Mouse (Mus musculus): ENCODE results near the gene Ccer1. TPM values are rescaled to one million over a fixed set of nuclear protein-coding genes. Genes with fewer than 3 reads are reported as not detected.
A peak's percentile ranks its signal among the peaks of the same experiment; 100 is the strongest.

Ccer1 gene
- not detected in 2 replicates for polyA plus RNA-seq (2015; fragmentation: Nextera tagmentation; extraction: Ambion mirVana)

GRCm38 (mm10) chr10:97692913-97693312, at the start of gene Ccer1:
Gene Ccer1, plus strand, starts transcription at chr10:97693059.
- H3K9me3 ChIP-seq (ENCODE audit: control insufficient read depth, low read length): no peaks in the 10 kb centered on the region
- no peak within 1 kb of the TSS for H3K4me2 ChIP-seq (replicated peaks; ENCODE audit: low read depth)
- WGBS: 75% methylated on average over 20 of the region's 20 CpGs
- DNase-seq (ENCODE audit: low spot score) (no peak), ATAC-seq (ENCODE audit: low FRiP score, low TSS enrichment) (no peak)
- no peak within 1 kb of the TSS for H3K9ac ChIP-seq (ENCODE audit: low read length)
- no peaks in the 10 kb centered on the region for H3K36me3 ChIP-seq (ENCODE audit: control insufficient read depth, insufficient read depth, low read length)
- no peaks in the 10 kb centered on the region for H3K4me1 ChIP-seq (replicated peaks; ENCODE audit: control insufficient read depth, insufficient read depth)
- no peak within 1 kb of the TSS for H3K27ac ChIP-seq (replicated peaks)
- no peak within 1 kb of the TSS for H3K4me3 ChIP-seq (ENCODE audit: low read depth, low read length)
- TF ChIP-seq EP300 (optimal IDR thresholded peaks at IDR 0.05): no peak
- no peak for TF ChIP-seq CTCF (IDR thresholded peaks at IDR 0.05; ENCODE audit: low read depth)
- no peaks in the 10 kb centered on the region for H3K27me3 ChIP-seq (ENCODE audit: control insufficient read depth, insufficient read depth, low read length)

GRCm38 (mm10) chr10:97643768-97644167, 49.1 kb upstream of the Ccer1 start, which contains the start of gene Epyc:
Gene Epyc, plus strand, starts transcription at chr10:97644068.
- 77% methylated on average over 2 of the region's 2 CpGs for WGBS
- no peak for DNase-seq (ENCODE audit: low spot score)
- Histone ChIP-seq H3K27me3 (ENCODE audit: control insufficient read depth, insufficient read depth, low read length) (no peaks in the 10 kb centered on the region), H3K27ac (replicated peaks) (no peak within 1 kb of the TSS), H3K9me3 (ENCODE audit: control insufficient read depth, low read length) (no peaks in the 10 kb centered on the region), H3K4me2 (replicated peaks; ENCODE audit: low read depth) (no peak within 1 kb of the TSS), H3K4me3 (ENCODE audit: low read depth, low read length) (no peak within 1 kb of the TSS), H3K9ac (ENCODE audit: low read length) (no peak within 1 kb of the TSS), H3K4me1 (replicated peaks; ENCODE audit: control insufficient read depth, insufficient read depth) (no peaks in the 10 kb centered on the region), H3K36me3 (ENCODE audit: control insufficient read depth, insufficient read depth, low read length) (no peaks in the 10 kb centered on the region)
- TF ChIP-seq EP300 (optimal IDR thresholded peaks at IDR 0.05): no peak
- no peak for TF ChIP-seq CTCF (IDR thresholded peaks at IDR 0.05; ENCODE audit: low read depth)
- ATAC-seq (ENCODE audit: low FRiP score, low TSS enrichment): no peak

- H3K9me3 ChIP-seq (ENCODE audit: control insufficient read depth, low read length): no peaks in the 10 kb centered on the region
- H3K27me3 ChIP-seq (ENCODE audit: control insufficient read depth, insufficient read depth, low read length): no peaks in the 10 kb centered on the region
- DNase-seq (ENCODE audit: low spot score): no peak
- H3K27ac ChIP-seq (replicated peaks): no peak overlapping the region
- H3K4me3 ChIP-seq (ENCODE audit: low read depth, low read length): no peak overlapping the region
- H3K9ac ChIP-seq (ENCODE audit: low read length): no peak overlapping the region
- no peaks in the 10 kb centered on the region for H3K4me1 ChIP-seq (replicated peaks; ENCODE audit: control insufficient read depth, insufficient read depth)
- no peak overlapping the region for H3K4me2 ChIP-seq (replicated peaks; ENCODE audit: low read depth)
- 27% methylated on average over 2 of the region's 2 CpGs for WGBS
- TF ChIP-seq EP300 (optimal IDR thresholded peaks at IDR 0.05): no peak
- TF ChIP-seq CTCF (IDR thresholded peaks at IDR 0.05; ENCODE audit: low read depth): no peak
- no peak for ATAC-seq (ENCODE audit: low FRiP score, low TSS enrichment)
- no peaks in the 10 kb centered on the region for H3K36me3 ChIP-seq (ENCODE audit: control insufficient read depth, insufficient read depth, low read length)
These were observed 42.5 kb upstream of the Ccer1 start for GRCm38 (mm10) chr10:97650334-97650733.

- TF ChIP-seq EP300 (optimal IDR thresholded peaks at IDR 0.05) (no peak), CTCF (IDR thresholded peaks at IDR 0.05; ENCODE audit: low read depth) (no peak)
- Histone ChIP-seq H3K4me3 (ENCODE audit: low read depth, low read length) (no peak overlapping the region), H3K9me3 (ENCODE audit: control insufficient read depth, low read length) (no peaks in the 10 kb centered on the region), H3K27me3 (ENCODE audit: control insufficient read depth, insufficient read depth, low read length) (no peaks in the 10 kb centered on the region), H3K4me1 (replicated peaks; ENCODE audit: control insufficient read depth, insufficient read depth) (no peaks in the 10 kb centered on the region), H3K36me3 (ENCODE audit: control insufficient read depth, insufficient read depth, low read length) (no peaks in the 10 kb centered on the region), H3K9ac (ENCODE audit: low read length) (no peak overlapping the region), H3K4me2 (replicated peaks; ENCODE audit: low read depth) (no peak overlapping the region), H3K27ac (replicated peaks) (no peak overlapping the region)
- ATAC-seq (ENCODE audit: low FRiP score, low TSS enrichment): no peak
- 91% methylated on average over 1 of the region's 1 CpGs for WGBS
- no peak for DNase-seq (ENCODE audit: low spot score)
These were observed 33.4 kb upstream of the Ccer1 start for GRCm38 (mm10) chr10:97659489-97659888.

GRCm38 (mm10) chr10:97668656-97669055, 24.2 kb upstream of the Ccer1 start:
- Histone ChIP-seq H3K4me3 (ENCODE audit: low read depth, low read length) (no peak overlapping the region), H3K4me1 (replicated peaks; ENCODE audit: control insufficient read depth, insufficient read depth) (no peaks in the 10 kb centered on the region), H3K27me3 (ENCODE audit: control insufficient read depth, insufficient read depth, low read length) (no peaks in the 10 kb centered on the region), H3K36me3 (ENCODE audit: control insufficient read depth, insufficient read depth, low read length) (no peaks in the 10 kb centered on the region), H3K4me2 (replicated peaks; ENCODE audit: low read depth) (no peak overlapping the region), H3K9me3 (ENCODE audit: control insufficient read depth, low read length) (no peaks in the 10 kb centered on the region), H3K9ac (ENCODE audit: low read length) (no peak overlapping the region), H3K27ac (replicated peaks) (no peak overlapping the region)
- WGBS: 45% methylated on average over 4 of the region's 4 CpGs
- ATAC-seq (ENCODE audit: low FRiP score, low TSS enrichment): no peak
- TF ChIP-seq EP300 (optimal IDR thresholded peaks at IDR 0.05) (no peak), CTCF (IDR thresholded peaks at IDR 0.05; ENCODE audit: low read depth) (no peak)
- no peak for DNase-seq (ENCODE audit: low spot score)

- DNase-seq (ENCODE audit: low spot score): no peak
- WGBS: 33% methylated on average over 4 of the region's 4 CpGs
- Histone ChIP-seq H3K27ac (replicated peaks) (no peak overlapping the region), H3K4me1 (replicated peaks; ENCODE audit: control insufficient read depth, insufficient read depth) (no peaks in the 10 kb centered on the region), H3K9ac (ENCODE audit: low read length) (no peak overlapping the region), H3K27me3 (ENCODE audit: control insufficient read depth, insufficient read depth, low read length) (no peaks in the 10 kb centered on the region), H3K9me3 (ENCODE audit: control insufficient read depth, low read length) (no peaks in the 10 kb centered on the region), H3K4me3 (ENCODE audit: low read depth, low read length) (no peak overlapping the region), H3K36me3 (ENCODE audit: control insufficient read depth, insufficient read depth, low read length) (no peaks in the 10 kb centered on the region), H3K4me2 (replicated peaks; ENCODE audit: low read depth) (no peak overlapping the region)
- ATAC-seq (ENCODE audit: low FRiP score, low TSS enrichment): no peak
- TF ChIP-seq CTCF (IDR thresholded peaks at IDR 0.05; ENCODE audit: low read depth): peak; percentile 83
- TF ChIP-seq EP300 (optimal IDR thresholded peaks at IDR 0.05): no peak
These were observed 22.7 kb upstream of the Ccer1 start for GRCm38 (mm10) chr10:97670202-97670601.

Measured in stomach, postnatal 0 days (tissue).